ENCODE assay signal across 8 mouse cellular contexts in the genomic region with DNA sequence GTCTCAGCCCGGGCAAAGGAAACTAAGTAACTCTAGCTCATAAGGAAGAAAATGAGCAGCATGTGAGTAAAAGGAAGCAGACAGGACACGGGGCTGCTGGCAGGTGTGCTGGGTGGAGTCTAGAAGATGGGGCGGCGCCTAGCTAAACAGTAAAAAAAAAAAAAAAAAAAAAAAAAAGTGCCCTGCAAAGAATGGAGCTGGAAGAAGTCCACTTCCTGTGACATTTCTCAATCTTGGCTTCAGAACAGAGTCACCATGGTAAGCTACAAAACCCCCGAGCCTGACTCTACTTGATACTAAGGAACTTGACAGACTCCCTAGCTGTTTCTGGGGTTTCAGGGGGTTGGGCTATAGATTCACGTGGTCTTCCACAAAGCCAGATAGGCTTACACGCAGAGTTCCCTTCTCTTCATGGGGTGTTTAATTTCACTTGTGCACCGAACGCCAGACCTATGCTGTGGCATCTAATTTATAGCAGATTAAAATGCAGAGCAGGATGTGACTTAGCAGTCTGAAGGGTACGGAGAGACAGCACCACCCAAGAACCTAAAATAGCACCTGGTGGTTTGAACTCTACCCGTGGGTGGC.
A peak's percentile ranks its signal among the peaks of the same experiment; 100 is the strongest.
DNase-seq lines count a peak whose midpoint lies in the region; TF ChIP-seq lines count a peak whose summit lies in the region.

No protein-coding gene starts in this region.

- intact Hi-C loops in left cerebral cortex, adult 2 months (cut with DNase I): no loop called here
- intact Hi-C loops in left cerebral cortex, postnatal 4 days (cut with DNase I): no loop called here

- DNase-seq in left cerebral cortex, adult 2 months (ENCODE audit: extremely low spot score in 1 of 2, low spot score in 2 of 2): no peak
- no peak for DNase-seq in left cerebral cortex, postnatal 4 days
- peak; percentile 9 for DNase-seq in c-Kit-positive CD71-positive TER-119-positive erythroid progenitor cells, embryonic 14.5 days (ENCODE audit: low spot score)
- DNase-seq in kidney, adult 11 months: peak; percentile 35
- DNase-seq in lung, adult 2 months: peak; percentile 41
- DNase-seq in thymus, adult 2 months: peak; percentile 57
- DNase-seq in adrenal gland, postnatal 25 days: no peak
- DNase-seq in left cerebral cortex, adult 11 months (ENCODE audit: low spot score): no peak

- no peaks in the 10 kb centered on the region for H3K27me3 ChIP-seq in thymus, adult 2 months (ENCODE audit: control insufficient read depth, insufficient read depth, low read length)

- H3K36me3 ChIP-seq in thymus, adult 2 months (ENCODE audit: control insufficient read depth, insufficient read depth, low read length): no peaks in the 10 kb centered on the region

- no peak for TF ChIP-seq POLR2A in lung, adult 2 months (IDR thresholded peaks at IDR 0.05; ENCODE audit: borderline replicate concordance, extremely low read depth, low read depth, low read length)
- TF ChIP-seq POLR2A in thymus, adult 2 months (IDR thresholded peaks at IDR 0.05; ENCODE audit: control insufficient read depth, extremely low read depth, insufficient read depth, low read length, poor library complexity): no peak

- peak overlapping the region; percentile 21; the same call in 1 of the 2 replicates for H3K4me3 ChIP-seq in left cerebral cortex, adult 2 months
- H3K4me3 ChIP-seq in lung, adult 2 months (replicated peaks; ENCODE audit: extremely low read depth, low read depth, low read length): peak overlapping the region; percentile 44
- no peak overlapping the region; the same call in 1 of the 2 replicates for H3K4me3 ChIP-seq in thymus, adult 2 months (ENCODE audit: control insufficient read depth, insufficient read depth, low read length)

- WGBS in lung, adult 2 months: 5% methylated on average over 11 of the region's 11 CpGs
- WGBS in thymus, adult 2 months: under 1% methylated on average over 11 of the region's 11 CpGs

- H3K27ac ChIP-seq in left cerebral cortex, adult 2 months: peak overlapping the region; percentile 61
- peak overlapping the region; percentile 90 for H3K27ac ChIP-seq in thymus, adult 2 months (ENCODE audit: control insufficient read depth, insufficient read depth, low read length)

- no peak for TF ChIP-seq CTCF in left cerebral cortex, adult 2 months (IDR thresholded peaks at IDR 0.05)
- TF ChIP-seq CTCF in lung, adult 2 months (IDR thresholded peaks at IDR 0.05; ENCODE audit: insufficient read depth, low read length): no peak
- TF ChIP-seq CTCF in thymus, adult 2 months (IDR thresholded peaks at IDR 0.05; ENCODE audit: borderline replicate concordance, control insufficient read depth, extremely low read depth, insufficient read depth, low read length, poor library complexity): no peak

- peaks cover 8% of the 10 kb centered on the region for H3K4me1 ChIP-seq in lung, adult 2 months (ENCODE audit: control insufficient read depth, insufficient read depth, low read length)
- peaks cover 43% of the 10 kb centered on the region for H3K4me1 ChIP-seq in thymus, adult 2 months (replicated peaks; ENCODE audit: control insufficient read depth, insufficient read depth, low read length)

Comparison
In these comparisons a context has a peak if more than half of its experiments do, and no peak if none do; other contexts are left out.
1. DNase-seq: peak in c-Kit-positive CD71-positive TER-119-positive erythroid progenitor cells, embryonic 14.5 days (single experiment), kidney, adult 11 months (single experiment), lung, adult 2 months (single experiment) and thymus, adult 2 months (single experiment); none in left cerebral cortex, adult 2 months (0 of 2), left cerebral cortex, postnatal 4 days (single experiment), adrenal gland, postnatal 25 days (single experiment) and left cerebral cortex, adult 11 months (single experiment).